ENCODE assay signal across 11 mouse cellular contexts in genomic region chr6:108488250-108488649, GRCm38 (mm10).
DNase-seq lines count a peak whose midpoint lies in the region; ATAC-seq and TF ChIP-seq lines count a peak whose summit lies in the region.
"Had no signal": no experiment of that assay in that cellular context is flagged by ENCODE, and none has a peak within 500 bp of the region (broad histone marks: within the 10 kb centered on the region; RNA-seq: fewer than 3 reads in every experiment).

No protein-coding gene starts in this region.

- TF ChIP-seq POLR2A in lung, adult 2 months (IDR thresholded peaks at IDR 0.05; ENCODE audit: borderline replicate concordance, extremely low read depth, low read depth, low read length) = no peak

- 84% methylated on average over 5 of the region's 5 CpGs for WGBS in lung, adult 2 months

- TF ChIP-seq CTCF in lung, adult 2 months (IDR thresholded peaks at IDR 0.05; ENCODE audit: insufficient read depth, low read length) = 0 out of 2 replicates have a peak, but pooled peaks have one; percentile 11

- H3K4me3 ChIP-seq in lung, adult 2 months (replicated peaks; ENCODE audit: extremely low read depth, low read depth, low read length) = no peak overlapping the region
- H3K4me3 ChIP-seq: hindbrain, embryonic 15.5 days; midbrain, embryonic 12.5 days had no signal

- peak; percentile 73 for ATAC-seq in megakaryocyte progenitor cell, adult 5-6 weeks (replicated peaks; ENCODE audit: poor library complexity)

- peak; percentile 87 for DNase-seq in heart, adult 11 months
- no peak for DNase-seq in heart, postnatal 14 days
- no peak for DNase-seq in lung, adult 2 months
- DNase-seq in lung, postnatal 14 days = no peak
- peak; percentile 25 for DNase-seq in NIH3T3 (ENCODE audit: low read depth)
- DNase-seq in left cerebral cortex, postnatal 14 days (ENCODE audit: low spot score in 2 of 2) = no peak
- DNase-seq in urinary bladder, adult 18-20 months (ENCODE audit: low spot score in 2 of 2) = no peak
- DNase-seq: right cerebral cortex, postnatal 4 days had no signal

- H3K4me1 ChIP-seq in lung, adult 2 months (ENCODE audit: control insufficient read depth, insufficient read depth, low read length) = peaks cover 4% of the 10 kb centered on the region; the same call in 1 of the 2 replicates
- H3K4me1 ChIP-seq: hindbrain, embryonic 15.5 days; midbrain, embryonic 12.5 days had no signal

- intact Hi-C loops in heart, postnatal 14 days (cut with DNase I) = no loop called here
- intact Hi-C loops in left cerebral cortex, postnatal 14 days (cut with DNase I) = no loop called here

Comparison
In these comparisons a context has a peak if more than half of its experiments do, and no peak if none do; other contexts are left out.
1. DNase-seq: peak in heart, adult 11 months (single experiment) and NIH3T3 (single experiment); none in heart, postnatal 14 days (0 of 2), lung, adult 2 months (single experiment), lung, postnatal 14 days (single experiment), left cerebral cortex, postnatal 14 days (0 of 2) and urinary bladder, adult 18-20 months (0 of 2).